Mouse (Mus musculus) thymus, adult 2 months (tissue): ENCODE results near the gene Myrf.

Experiments
- CTCF ChIP-seq: fragments of 200-500 bp; IDR thresholded peaks from 2 replicates; pipeline ENCODE4 v1.5.1; 2012; ENCODE audit warnings: mild to moderate bottlenecking, control low read depth, low read length, moderate library complexity, borderline replicate concordance; ENCODE audit not compliant: control insufficient read depth, poor library complexity, insufficient read depth; ENCODE audit errors: extremely low read depth
- POLR2A ChIP-seq: fragments of 200-500 bp; IDR thresholded peaks from 2 replicates; pipeline ENCODE4 v1.6.1; 2012; ENCODE audit warnings: mild to moderate bottlenecking, low read length, control low read depth, moderate library complexity; ENCODE audit not compliant: control insufficient read depth, poor library complexity, insufficient read depth; ENCODE audit errors: extremely low read depth

- TF ChIP-seq POLR2A, result no peak
- no peak for TF ChIP-seq CTCF
Measured at GRCm38 (mm10) chr19:10286458-10286872, 45.9 kb upstream of the Myrf start.
